Mouse (Mus musculus) hindbrain, embryonic 14.5 days (tissue): ENCODE measurements at regions not wholly inside any gene's neighbourhood (a gene's known extent, or its start where the extent isn't known, plus 50 kb on each side); places are given as distances from the start of the nearest gene placed in this dataset.

Source experiments
- ATAC-seq: fragments of 200-750 bp; cut with Nextera tagmentation; 2 replicates; pipeline ENCODE4 v1.8.0; 2017; ENCODE audit warnings: moderate number of reproducible peaks, mild to moderate bottlenecking, moderate TSS enrichment, moderate library complexity; ENCODE audit not compliant: low FRiP score
- DNase-seq: peaks from one replicate; pipeline ENCODE4 v3.0.0-alpha.2; 2015; ENCODE audit warnings: low spot score
- H3K27ac ChIP-seq: fragments of 300-500 bp; sonication (generic); 2 replicates; pipeline ENCODE4 v1.5.1; 2014; ENCODE audit warnings: mild to moderate bottlenecking, moderate library complexity
- H3K27me3 ChIP-seq: fragments of 300-500 bp; sonication (generic); 2 replicates; pipeline ENCODE4 v1.6.1; 2014; ENCODE audit warnings: mild to moderate bottlenecking, low read length, mixed read lengths; ENCODE audit not compliant: control insufficient read depth, insufficient read depth
- H3K36me3 ChIP-seq: fragments of 300-500 bp; sonication (generic); replicated peaks from 2 replicates; pipeline ENCODE4 v1.6.1; 2014; ENCODE audit not compliant: control insufficient read depth, insufficient read depth
- H3K4me1 ChIP-seq: fragments of 300-500 bp; sonication (generic); replicated peaks from 2 replicates; pipeline ENCODE4 v1.6.1; 2014; ENCODE audit warnings: antibody characterized with exemption, low read length, mixed read lengths; ENCODE audit not compliant: control insufficient read depth, insufficient read depth
- H3K4me2 ChIP-seq: fragments of 300-500 bp; sonication (generic); replicated peaks from 2 replicates; pipeline ENCODE4 v1.6.1; 2014; ENCODE audit warnings: mild to moderate bottlenecking, moderate library complexity
- H3K4me3 ChIP-seq: fragments of 300-500 bp; sonication (generic); replicated peaks from 2 replicates; pipeline ENCODE4 v1.5.1; 2014; ENCODE audit warnings: mild to moderate bottlenecking, low read length
- H3K9ac ChIP-seq: fragments of 300-500 bp; sonication (generic); 2 replicates; pipeline ENCODE4 v1.6.1; 2014
- H3K9me3 ChIP-seq: fragments of 300-500 bp; sonication (generic); 2 replicates; pipeline ENCODE4 v1.6.1; 2016; ENCODE audit warnings: low read length; ENCODE audit not compliant: control insufficient read depth
- WGBS: fragments of 180-500 bp; shearing (Covaris S2); extraction: QIAGEN DNeasy Blood & Tissue Kit; methylation state at CpG from one replicate; pipeline ENCODE4 v1.1.7; 2014; 5-methylcytosine and 5-hydroxymethylcytosine counted together

- Histone ChIP-seq H3K4me2 (no peak overlapping the region), H3K36me3 (no peaks in the 10 kb centered on the region), H3K9ac (no peak overlapping the region), H3K9me3 (no peaks in the 10 kb centered on the region), H3K4me1 (no peaks in the 10 kb centered on the region; the same call in 1 of the 2 replicates), H3K27ac (no peak overlapping the region), H3K27me3 (no peaks in the 10 kb centered on the region), H3K4me3 (no peak overlapping the region)
- DNase-seq (no peak), ATAC-seq (no peak)
- WGBS = 65% methylated on average over 4 of the region's 4 CpGs
Measured at GRCm38 (mm10) chr1:193661377-193661776, 291.3 kb upstream of the Camk1g start.

GRCm38 (mm10) chr1:193655076-193655677 is 285.1 kb upstream of the Camk1g start:
- DNase-seq (no peak), ATAC-seq (no peak)
- Histone ChIP-seq H3K4me1 (no peaks in the 10 kb centered on the region), H3K27me3 (no peaks in the 10 kb centered on the region), H3K4me2 (no peak overlapping the region), H3K9me3 (no peaks in the 10 kb centered on the region), H3K36me3 (no peaks in the 10 kb centered on the region), H3K4me3 (no peak overlapping the region), H3K9ac (no peak overlapping the region), H3K27ac (no peak overlapping the region)
- 72% methylated on average over 14 of the region's 14 CpGs for WGBS

GRCm38 (mm10) chr1:193650275-193650674 is 280.2 kb upstream of the Camk1g start:
- no peaks in the 10 kb centered on the region for H3K36me3 ChIP-seq
- ATAC-seq (no peak), DNase-seq (no peak)
- H3K4me2 ChIP-seq = no peak overlapping the region
- no peak overlapping the region for H3K4me3 ChIP-seq
- no peaks in the 10 kb centered on the region for H3K4me1 ChIP-seq
- H3K27me3 ChIP-seq = no peaks in the 10 kb centered on the region
- no peak overlapping the region for H3K27ac ChIP-seq
- H3K9ac ChIP-seq = no peak overlapping the region
- no peaks in the 10 kb centered on the region for H3K9me3 ChIP-seq

GRCm38 (mm10) chr1:193649400-193649799 is 279.3 kb upstream of the Camk1g start:
- ATAC-seq (no peak), DNase-seq (no peak)
- no peak overlapping the region for H3K4me2 ChIP-seq
- no peak overlapping the region for H3K27ac ChIP-seq
- no peaks in the 10 kb centered on the region for H3K36me3 ChIP-seq
- no peaks in the 10 kb centered on the region for H3K9me3 ChIP-seq
- H3K4me3 ChIP-seq = no peak overlapping the region
- no peaks in the 10 kb centered on the region for H3K27me3 ChIP-seq
- no peak overlapping the region for H3K9ac ChIP-seq
- H3K4me1 ChIP-seq = no peaks in the 10 kb centered on the region
- 91% methylated on average over 1 of the region's 1 CpGs for WGBS

- Histone ChIP-seq H3K4me2 (no peak overlapping the region), H3K9ac (no peak overlapping the region), H3K36me3 (no peaks in the 10 kb centered on the region), H3K27me3 (no peaks in the 10 kb centered on the region), H3K4me3 (no peak overlapping the region), H3K4me1 (no peaks in the 10 kb centered on the region), H3K9me3 (no peaks in the 10 kb centered on the region), H3K27ac (no peak overlapping the region)
- DNase-seq = no peak
- ATAC-seq = no peak
- WGBS = 69% methylated on average over 3 of the region's 3 CpGs
Measured at GRCm38 (mm10) chr1:193647371-193648270, 277.5 kb upstream of the Camk1g start.

- H3K4me2 ChIP-seq = no peak overlapping the region
- no peak overlapping the region for H3K9ac ChIP-seq
- WGBS = 87% methylated on average over 2 of the region's 2 CpGs
- no peak overlapping the region for H3K27ac ChIP-seq
- DNase-seq = no peak
- no peak overlapping the region for H3K4me3 ChIP-seq
- H3K27me3 ChIP-seq = no peaks in the 10 kb centered on the region
- no peaks in the 10 kb centered on the region for H3K9me3 ChIP-seq
- no peak for ATAC-seq
- no peaks in the 10 kb centered on the region for H3K4me1 ChIP-seq
- H3K36me3 ChIP-seq = no peaks in the 10 kb centered on the region
Measured at GRCm38 (mm10) chr1:193644506-193644905, 274.4 kb upstream of the Camk1g start.

GRCm38 (mm10) chr1:193636451-193636850 is 266.4 kb upstream of the Camk1g start:
- no peaks in the 10 kb centered on the region for H3K4me1 ChIP-seq
- H3K36me3 ChIP-seq = no peaks in the 10 kb centered on the region
- H3K4me3 ChIP-seq = no peak overlapping the region
- WGBS = 92% methylated on average over 5 of the region's 5 CpGs
- no peak for ATAC-seq
- H3K4me2 ChIP-seq = no peak overlapping the region
- H3K9ac ChIP-seq = no peak overlapping the region
- no peak for DNase-seq
- H3K9me3 ChIP-seq = no peaks in the 10 kb centered on the region
- no peaks in the 10 kb centered on the region for H3K27me3 ChIP-seq
- no peak overlapping the region for H3K27ac ChIP-seq

GRCm38 (mm10) chr1:193632115-193632514 is 262.0 kb upstream of the Camk1g start:
- ATAC-seq = no peak
- 89% methylated on average over 2 of the region's 2 CpGs for WGBS
- no peak for DNase-seq
- Histone ChIP-seq H3K9ac (no peak overlapping the region), H3K27me3 (no peaks in the 10 kb centered on the region), H3K9me3 (no peaks in the 10 kb centered on the region), H3K4me2 (no peak overlapping the region), H3K36me3 (no peaks in the 10 kb centered on the region), H3K4me3 (no peak overlapping the region), H3K4me1 (peaks cover 7% of the 10 kb centered on the region; the same call in 1 of the 2 replicates), H3K27ac (no peak overlapping the region)

- Histone ChIP-seq H3K27ac (no peak overlapping the region), H3K36me3 (no peaks in the 10 kb centered on the region), H3K9me3 (no peaks in the 10 kb centered on the region), H3K4me1 (peaks cover 11% of the 10 kb centered on the region; the same call in 1 of the 2 replicates), H3K4me3 (no peak overlapping the region), H3K9ac (no peak overlapping the region), H3K27me3 (no peaks in the 10 kb centered on the region), H3K4me2 (no peak overlapping the region)
- 72% methylated on average over 2 of the region's 2 CpGs for WGBS
- DNase-seq (no peak), ATAC-seq (no peak)
Measured at GRCm38 (mm10) chr1:193629887-193630286, 259.8 kb upstream of the Camk1g start.
